Mouse (Mus musculus) kidney, postnatal 0 days (tissue): Measurements from ENCODE around the gene Hemk1. TPM values are rescaled to one million over a fixed set of nuclear protein-coding genes. Genes with fewer than 3 reads are reported as not detected.

ENCODE experiments used
- ATAC-seq: fragments of 200-750 bp; cut with Nextera tagmentation; replicated peaks from 2 replicates; pipeline ENCODE4 v1.8.0; 2017; ENCODE audit warnings: low read depth, moderate number of reproducible peaks, moderate TSS enrichment, moderate library complexity; ENCODE audit not compliant: low FRiP score
- DNase-seq: peaks from one replicate; pipeline ENCODE4 v3.0.0-alpha.2; 2016; ENCODE audit warnings: low spot score
- H3K27ac ChIP-seq: fragments of 300-500 bp; sonication (generic); 2 replicates; pipeline ENCODE4 v1.5.1; 2014; ENCODE audit warnings: mild to moderate bottlenecking
- H3K27me3 ChIP-seq: fragments of 300-500 bp; sonication (generic); 2 replicates; pipeline ENCODE4 v1.6.1; 2014; ENCODE audit warnings: low read length, mixed read lengths; ENCODE audit not compliant: insufficient read depth
- H3K36me3 ChIP-seq: fragments of 300-500 bp; sonication (generic); 2 replicates; pipeline ENCODE4 v1.6.1; 2014; ENCODE audit warnings: low read length, mixed read lengths; ENCODE audit not compliant: insufficient read depth
- H3K4me1 ChIP-seq: fragments of 300-500 bp; sonication (generic); replicated peaks from 2 replicates; pipeline ENCODE4 v1.6.1; 2014; ENCODE audit warnings: antibody characterized with exemption, low read length, mixed read lengths; ENCODE audit not compliant: insufficient read depth
- H3K4me2 ChIP-seq: fragments of 300-500 bp; sonication (generic); 2 replicates; pipeline ENCODE4 v1.6.1; 2014; ENCODE audit warnings: mild to moderate bottlenecking, low read length, moderate library complexity, mixed read lengths
- H3K4me3 ChIP-seq: fragments of 300-500 bp; sonication (generic); replicated peaks from 2 replicates; pipeline ENCODE4 v1.5.1; 2014; ENCODE audit warnings: low read depth, low read length
- H3K9ac ChIP-seq: fragments of 300-500 bp; sonication (generic); 2 replicates; pipeline ENCODE4 v1.6.1; 2014; ENCODE audit warnings: low read depth, low read length
- H3K9me3 ChIP-seq: fragments of 300-500 bp; sonication (generic); replicated peaks from 2 replicates; pipeline ENCODE4 v1.6.1; 2016; ENCODE audit warnings: low read length, inconsistent platforms, mixed read lengths
- CTCF ChIP-seq: IDR thresholded peaks from 2 replicates; pipeline ENCODE4 v1.5.1; 2016; ENCODE audit warnings: antibody characterized with exemption, low read depth, mild to moderate bottlenecking, moderate library complexity
- WGBS: fragments of 180-500 bp; shearing (Covaris S2); extraction: QIAGEN DNeasy Blood & Tissue Kit; methylation state at CpG from one replicate; pipeline ENCODE4 v1.1.7; 2014; 5-methylcytosine and 5-hydroxymethylcytosine counted together
- polyA plus RNA-seq: library from polyadenylated mRNA; unstranded; fragments of >200 nt; fragmentation: Nextera tagmentation; extraction: Ambion mirVana; gene quantifications from 2 replicates; pipeline ENCODE4 v1.2.1, GENCODE M21; 2015

Gene Hemk1
- polyA plus RNA-seq, 1 experiment from 2014 or later = 10.1 TPM

DNA sequence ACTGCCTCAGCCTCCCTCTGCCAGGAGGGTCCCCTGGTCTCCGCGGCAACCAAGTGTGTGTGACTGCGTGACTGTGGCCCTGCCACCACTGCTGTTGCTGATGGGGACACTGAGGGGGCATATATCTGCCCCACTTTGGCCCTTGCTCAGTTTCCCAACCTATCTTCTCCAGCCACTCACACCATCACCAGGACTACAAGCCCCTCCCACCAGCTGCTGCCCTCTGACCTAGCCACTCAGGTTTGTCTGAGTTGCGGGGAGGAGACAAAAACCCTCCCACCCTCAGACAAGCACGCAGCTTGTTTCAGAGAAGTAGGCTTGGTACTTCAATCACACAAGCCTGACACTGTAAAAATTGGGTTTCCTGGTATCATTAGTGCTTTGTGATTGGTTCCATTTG, 37.3 kb upstream of the Hemk1 start:
- DNase-seq (no peak), ATAC-seq (no peak)
- no peak overlapping the region for H3K4me2 ChIP-seq
- WGBS = 21% methylated on average over 5 of the region's 5 CpGs
- no peak overlapping the region for H3K27ac ChIP-seq
- 0 out of 2 replicates have a peak, but pooled peaks cover 4% of the 10 kb centered on the region for H3K4me1 ChIP-seq
- no peaks in the 10 kb centered on the region for H3K36me3 ChIP-seq
- peaks cover 34% of the 10 kb centered on the region for H3K27me3 ChIP-seq
- no peaks in the 10 kb centered on the region for H3K9me3 ChIP-seq
- H3K4me3 ChIP-seq = no peak overlapping the region
- no peak for TF ChIP-seq CTCF
- no peak overlapping the region for H3K9ac ChIP-seq

DNA sequence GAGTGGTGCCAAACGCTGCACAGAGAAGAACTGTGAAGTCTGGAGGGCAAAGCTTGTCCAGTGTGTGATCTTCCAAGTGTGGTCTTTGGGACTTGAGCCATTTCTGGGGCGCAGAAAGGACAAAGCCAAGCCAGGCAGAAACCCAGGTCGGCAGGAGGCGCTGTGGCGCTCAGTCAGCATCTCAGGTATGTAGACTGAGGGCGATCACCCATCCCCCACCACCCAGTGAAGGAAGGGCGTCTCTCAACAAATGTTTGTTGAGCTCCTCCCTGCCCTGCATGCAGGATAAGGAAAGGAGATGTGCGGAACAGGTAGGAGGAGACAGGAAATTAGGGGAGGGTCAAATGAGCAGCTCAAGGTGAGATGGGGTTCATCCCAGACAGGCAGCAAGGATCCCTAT, 36.5 kb upstream of the Hemk1 start:
- no peak overlapping the region for H3K4me3 ChIP-seq
- no peaks in the 10 kb centered on the region for H3K36me3 ChIP-seq
- no peak overlapping the region for H3K27ac ChIP-seq
- 9% methylated on average over 8 of the region's 8 CpGs for WGBS
- peaks cover 27% of the 10 kb centered on the region for H3K27me3 ChIP-seq
- DNase-seq (no peak), ATAC-seq (no peak)
- no peak overlapping the region for H3K4me2 ChIP-seq
- no peak overlapping the region for H3K9ac ChIP-seq
- no peaks in the 10 kb centered on the region for H3K9me3 ChIP-seq
- peak; percentile 58 for TF ChIP-seq CTCF
- 0 out of 2 replicates have a peak, but pooled peaks cover 4% of the 10 kb centered on the region for H3K4me1 ChIP-seq

DNA sequence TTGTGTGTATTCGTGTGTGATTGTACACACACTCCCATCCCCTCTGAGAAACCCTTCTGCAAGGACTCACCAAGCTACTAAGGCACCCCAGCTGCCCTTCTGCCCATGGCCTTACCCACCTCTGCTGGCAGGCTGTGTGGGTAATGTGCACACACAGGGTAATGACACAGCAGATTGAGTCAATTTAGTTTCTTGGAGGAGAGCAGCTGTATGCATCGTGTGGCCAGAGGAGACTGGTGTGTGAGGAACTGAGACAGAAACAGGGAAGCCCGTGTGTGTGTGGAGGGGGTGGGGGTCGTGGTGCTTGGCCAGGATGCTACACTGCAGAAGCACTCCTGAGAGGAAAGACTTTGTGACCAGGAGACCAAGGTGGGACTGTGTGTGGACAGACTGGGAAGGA, 34.3 kb upstream of the Hemk1 start:
- TF ChIP-seq CTCF = no peak
- Histone ChIP-seq H3K4me3 (no peak overlapping the region), H3K9ac (no peak overlapping the region), H3K9me3 (no peaks in the 10 kb centered on the region), H3K27me3 (peaks cover 13% of the 10 kb centered on the region; the same call in 1 of the 2 replicates), H3K4me1 (no peaks in the 10 kb centered on the region), H3K36me3 (no peaks in the 10 kb centered on the region), H3K4me2 (no peak overlapping the region), H3K27ac (no peak overlapping the region)
- 56% methylated on average over 4 of the region's 4 CpGs for WGBS
- ATAC-seq (no peak), DNase-seq (no peak)

DNA sequence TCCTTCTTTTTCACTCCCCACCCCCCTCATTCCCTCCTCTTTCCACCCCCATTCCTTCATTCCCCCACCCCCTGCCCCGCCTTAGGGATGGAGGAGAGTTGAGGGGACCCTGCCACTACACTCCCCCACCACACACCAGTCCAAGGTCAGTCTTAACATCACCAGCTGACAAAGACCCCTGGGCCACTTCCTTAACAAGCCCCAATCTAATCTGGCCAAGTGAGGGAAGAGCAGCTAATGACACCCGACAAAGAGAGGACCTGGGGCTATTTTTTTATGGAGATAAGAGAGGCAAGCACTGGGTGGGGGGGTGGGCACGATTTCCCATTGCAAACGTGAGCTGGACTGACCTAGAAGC, 31.9 kb upstream of the Hemk1 start:
- Histone ChIP-seq H3K4me1 (no peaks in the 10 kb centered on the region), H3K27me3 (no peaks in the 10 kb centered on the region), H3K27ac (no peak overlapping the region), H3K9ac (no peak overlapping the region), H3K36me3 (no peaks in the 10 kb centered on the region), H3K9me3 (no peaks in the 10 kb centered on the region), H3K4me2 (no peak overlapping the region), H3K4me3 (no peak overlapping the region)
- TF ChIP-seq CTCF = no peak
- DNase-seq (no peak), ATAC-seq (no peak)
- 9% methylated on average over 4 of the region's 4 CpGs for WGBS

DNA sequence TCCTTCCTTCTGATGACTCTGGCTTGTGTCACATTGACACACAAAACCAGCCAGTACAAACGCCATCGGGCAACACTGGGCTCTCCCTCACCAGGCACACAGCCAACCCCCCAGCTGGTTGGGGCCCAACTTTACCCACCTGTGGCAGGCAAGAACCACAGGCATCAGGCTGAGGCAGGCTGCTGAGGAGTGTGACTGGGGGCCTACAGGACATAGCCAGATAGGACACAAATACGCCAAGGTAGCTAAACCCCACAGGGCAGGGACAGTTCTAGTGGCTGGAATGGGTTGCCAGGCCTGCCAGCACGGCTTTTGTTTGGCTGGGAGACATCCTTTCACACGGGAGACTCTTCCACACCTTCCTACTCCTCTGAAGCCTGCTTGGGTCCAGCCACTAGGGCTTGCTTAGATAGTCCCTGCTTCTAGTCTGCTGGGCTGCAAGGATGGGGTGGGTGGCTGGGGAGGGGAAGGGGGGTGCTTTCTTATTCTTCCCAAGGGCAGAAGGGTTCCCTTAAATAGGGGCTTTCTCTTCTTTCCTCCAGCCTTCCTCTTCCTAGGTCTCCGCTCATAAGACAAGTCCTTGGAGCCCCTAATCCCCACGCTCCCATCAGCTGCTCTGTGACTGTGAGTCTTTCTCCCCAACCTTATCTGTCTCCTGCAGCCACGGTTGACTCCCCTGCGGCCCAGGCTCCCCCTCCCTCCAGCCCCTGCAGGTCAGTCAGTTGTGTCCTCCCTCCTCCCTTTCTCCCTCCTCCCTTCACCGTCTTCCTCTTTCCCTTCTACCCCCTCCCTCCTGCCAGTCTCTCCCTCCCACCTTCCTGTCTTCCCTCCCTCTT, 31.3 kb upstream of the Hemk1 start:
- no peaks in the 10 kb centered on the region for H3K36me3 ChIP-seq
- DNase-seq (peak; percentile 47), ATAC-seq (no peak)
- H3K4me3 ChIP-seq = no peak overlapping the region
- no peaks in the 10 kb centered on the region for H3K27me3 ChIP-seq
- no peak overlapping the region for H3K9ac ChIP-seq
- no peak for TF ChIP-seq CTCF
- H3K4me1 ChIP-seq = no peaks in the 10 kb centered on the region
- H3K4me2 ChIP-seq = no peak overlapping the region
- no peaks in the 10 kb centered on the region for H3K9me3 ChIP-seq
- H3K27ac ChIP-seq = no peak overlapping the region
- WGBS = 29% methylated on average over 10 of the region's 10 CpGs

DNA sequence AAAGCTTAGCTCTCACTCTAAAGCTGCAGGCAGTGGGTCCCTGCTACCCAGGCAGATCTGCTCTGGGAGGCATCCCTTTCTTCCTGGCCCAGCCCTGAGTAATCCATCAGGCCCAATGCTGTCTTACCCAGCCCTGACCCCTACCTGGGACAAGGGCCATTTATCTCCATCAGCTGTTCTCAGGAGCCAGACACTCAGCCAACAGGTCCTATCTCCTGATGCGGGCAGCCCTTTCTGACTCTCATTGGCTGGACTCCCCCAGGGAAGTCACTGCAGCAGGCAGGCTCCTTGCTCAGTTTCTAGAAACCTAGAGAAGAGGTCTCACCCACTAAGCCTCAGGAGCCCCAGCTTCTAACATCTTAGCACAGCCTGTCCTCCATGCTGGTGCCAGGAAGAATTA, 30.2 kb upstream of the Hemk1 start:
- Histone ChIP-seq H3K27ac (no peak overlapping the region), H3K9ac (no peak overlapping the region), H3K4me3 (no peak overlapping the region), H3K4me2 (no peak overlapping the region), H3K4me1 (no peaks in the 10 kb centered on the region), H3K36me3 (no peaks in the 10 kb centered on the region), H3K9me3 (no peaks in the 10 kb centered on the region), H3K27me3 (no peaks in the 10 kb centered on the region)
- DNase-seq (no peak), ATAC-seq (no peak)
- no peak for TF ChIP-seq CTCF
- 69% methylated on average over 1 of the region's 1 CpGs for WGBS
